Mouse (Mus musculus): ENCODE measurements at regions not wholly inside any gene's neighbourhood (a gene's known extent, or its start where the extent isn't known, plus 50 kb on each side); places are given as distances from the start of the nearest gene placed in this dataset.

DNA sequence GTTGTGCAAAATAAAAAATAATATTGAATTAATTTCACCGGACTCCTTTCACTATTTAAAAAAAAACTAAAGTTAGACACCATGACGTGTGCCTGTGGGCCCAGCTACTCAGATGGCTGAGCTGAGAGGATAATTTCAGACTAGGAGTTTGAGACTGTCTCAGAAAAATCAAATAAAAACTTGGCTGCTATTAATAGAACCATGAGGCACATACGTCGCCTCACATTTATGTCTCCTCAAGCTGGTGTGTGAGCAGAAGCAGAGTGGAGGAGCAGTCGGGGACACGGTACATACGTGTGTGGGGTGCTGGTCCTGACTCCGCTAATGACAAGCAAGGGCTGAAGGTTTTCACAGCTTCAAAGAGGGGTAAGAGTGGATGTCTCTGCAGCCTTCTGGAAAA is 52.8 kb upstream of the Dmrtb1 start:
- DNase-seq (ENCODE audit: low spot score in 2 of 2) = no peak

GRCm38 (mm10) chr4:107737907-107738306 is 53.9 kb upstream of the Dmrtb1 start:
- DNase-seq (ENCODE audit: low spot score in 2 of 2) = peak; percentile 89

DNA sequence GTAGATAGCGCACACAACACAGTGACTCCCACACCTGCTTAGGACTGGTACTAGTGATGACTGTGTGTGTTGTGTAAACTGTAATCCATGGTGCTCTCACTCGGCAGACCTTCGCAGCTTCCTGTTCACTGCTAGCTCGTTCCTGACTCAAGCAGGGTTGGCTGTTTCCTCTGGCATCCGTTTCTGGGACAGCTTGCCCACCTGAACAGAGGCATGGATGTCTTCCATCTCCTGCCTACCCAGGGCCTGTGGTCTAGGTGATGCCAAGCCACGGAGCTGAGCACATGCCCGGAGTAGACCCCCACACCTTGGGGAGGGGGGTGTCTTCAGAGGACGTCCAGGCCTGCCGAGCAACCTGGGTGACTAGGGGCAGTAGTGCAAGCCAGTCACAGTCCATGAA is 54.7 kb upstream of the Dmrtb1 start:
- no peak for DNase-seq (ENCODE audit: low spot score in 2 of 2)

DNA sequence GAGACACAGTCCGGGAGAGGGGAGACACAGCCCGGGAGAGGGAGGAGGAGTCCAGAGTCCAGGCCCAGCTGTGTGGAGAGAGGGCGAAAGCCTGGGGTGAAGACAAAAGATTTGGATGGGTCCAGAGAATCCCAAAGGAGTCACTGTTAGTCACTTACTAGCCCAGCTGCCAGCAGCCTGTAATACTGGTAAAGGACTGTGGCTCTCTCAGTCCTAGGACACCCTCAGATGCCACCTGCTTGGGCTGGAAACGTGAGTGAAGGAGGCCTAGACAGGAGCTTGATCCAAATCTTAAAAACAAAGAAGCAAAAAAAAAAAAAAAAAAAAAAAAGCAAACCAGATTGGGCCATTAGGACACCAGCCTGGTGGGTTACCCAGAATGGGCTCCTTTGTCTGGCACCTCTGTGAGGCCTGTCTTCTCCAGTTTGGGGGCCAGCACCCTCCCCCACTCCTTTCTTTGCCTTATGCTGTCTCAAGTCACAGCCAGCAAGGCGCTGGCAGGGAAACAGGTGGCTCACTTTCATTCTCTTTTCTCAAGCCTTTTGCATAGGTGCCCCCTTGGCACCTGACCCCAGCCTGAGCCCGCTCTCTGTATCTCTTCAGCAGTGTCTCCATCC is 55.9 kb upstream of the Dmrtb1 start:
- no peak for DNase-seq (ENCODE audit: low spot score in 2 of 2)

- DNase-seq (ENCODE audit: low spot score in 2 of 2) = no peak
Measured at GRCm38 (mm10) chr4:107743646-107744045, 58.4 kb upstream of the Lrp8 start.

DNA sequence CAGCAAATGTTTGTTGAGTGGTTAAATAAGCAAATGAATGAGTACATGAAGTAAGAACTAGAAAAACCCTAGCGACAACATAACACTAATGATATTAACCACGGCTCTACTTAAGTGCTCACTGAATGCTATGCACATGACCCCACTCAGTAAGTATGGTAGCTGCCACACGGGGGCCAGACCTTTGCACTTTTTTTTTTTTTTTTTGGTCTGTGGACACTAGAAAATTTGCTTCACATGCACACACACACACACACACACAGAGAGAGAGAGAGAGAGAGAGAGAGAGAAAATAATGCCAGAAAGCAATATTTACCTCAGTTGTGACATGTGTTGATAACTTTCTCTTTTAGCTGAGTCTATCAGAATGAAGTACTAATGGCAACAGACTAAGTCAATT is 55.7 kb upstream of the Lrp8 start:
- no peak for DNase-seq (ENCODE audit: low spot score in 2 of 2)

DNA sequence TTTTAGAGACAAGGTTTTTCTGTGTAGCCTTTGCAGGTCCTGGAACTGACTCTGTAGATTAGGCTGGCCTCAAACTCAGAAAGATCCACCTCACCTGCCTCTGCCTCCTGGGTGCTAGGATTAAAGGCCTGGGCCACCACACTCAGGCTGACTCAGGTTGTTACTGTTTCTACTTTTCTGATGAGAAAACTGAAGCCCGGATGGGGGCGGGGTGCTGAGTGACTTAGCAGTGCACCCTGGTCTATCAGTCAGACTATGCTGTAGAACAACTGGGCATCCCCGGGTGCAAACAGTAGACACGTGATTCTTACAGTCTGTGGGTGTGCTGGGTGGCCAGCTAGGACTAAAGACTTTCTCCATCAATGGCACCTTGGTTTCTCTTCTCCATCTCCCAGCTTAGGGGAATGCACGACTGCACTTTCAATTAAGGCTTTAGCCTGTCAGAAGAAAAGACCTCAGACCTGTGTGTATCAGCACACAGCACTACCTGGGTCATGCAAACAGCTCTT is 55.1 kb upstream of the Lrp8 start:
- DNase-seq (ENCODE audit: low spot score in 2 of 2) = no peak

DNA sequence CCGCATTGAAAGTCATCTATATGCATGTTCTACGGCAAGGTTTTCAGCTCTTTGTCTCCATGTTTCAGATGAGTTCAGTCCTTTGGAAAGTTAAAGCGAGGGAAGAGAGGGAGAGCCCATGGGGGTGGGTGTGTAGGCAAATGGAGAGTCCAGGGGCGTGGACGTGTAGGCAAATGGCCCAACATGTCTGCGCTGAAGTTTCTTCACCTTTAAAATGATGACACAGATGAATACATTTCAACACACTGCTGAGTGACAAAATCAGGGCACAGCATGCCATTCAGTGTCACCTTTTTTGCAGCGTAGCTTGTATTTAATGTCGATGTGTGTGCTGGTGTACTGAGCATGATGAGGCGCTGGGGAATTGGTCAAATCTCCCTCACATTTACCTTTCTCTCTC is 54.6 kb upstream of the Lrp8 start:
- DNase-seq (ENCODE audit: low spot score in 2 of 2) = no peak

- no peak for DNase-seq (ENCODE audit: low spot score in 2 of 2)
Measured at GRCm38 (mm10) chr4:107747907-107748628, 54.0 kb upstream of the Lrp8 start.

GRCm38 (mm10) chr4:107749045-107749444 is 53.0 kb upstream of the Lrp8 start:
- DNase-seq (ENCODE audit: low spot score in 2 of 2) = no peak

GRCm38 (mm10) chr4:107750017-107750416 is 52.0 kb upstream of the Lrp8 start:
- no peak for DNase-seq (ENCODE audit: low spot score in 2 of 2)

Data from right cerebral cortex, adult 2 months (tissue).